Mouse (Mus musculus) G1E (cell line): ENCODE data around the gene Cdh13.

Experiments
- CTCF ChIP-seq: IDR thresholded peaks from 2 replicates; pipeline ENCODE4 v1.5.1; 2012; ENCODE audit warnings: low read depth, low read length, inconsistent platforms, mixed read lengths
- GATA1 ChIP-seq: IDR thresholded peaks from 2 replicates; pipeline ENCODE4 v1.6.1; 2012; ENCODE audit warnings: borderline replicate concordance, low read length, inconsistent platforms, mixed read lengths
- TAL1 ChIP-seq: conservative IDR thresholded peaks from 2 replicates; pipeline ENCODE4 v1.6.1; 2012; ENCODE audit warnings: low read depth, low read length, inconsistent platforms, mixed read lengths

- no peak for TF ChIP-seq CTCF
- no peak for TF ChIP-seq TAL1
- TF ChIP-seq GATA1: no peak
These were observed 913.1 kb downstream of the Cdh13 start for GRCm38 (mm10) chr8:119196486-119197150.
